Mouse (Mus musculus) WW6 (cell line): ENCODE data around the gene Lgr6.

Experiments
- DNase-seq: peaks from one replicate; pipeline ENCODE4 v3.0.0-alpha.2; 2013; ENCODE audit warnings: low read depth, low spot score

Gene Lgr6

GRCm38 (mm10) chr1:135016907-135017655 lies 88.0 kb downstream of the Lgr6 start:
- no peak for DNase-seq

- no peak for DNase-seq
Observed at GRCm38 (mm10) chr1:135014921-135015445, 90.1 kb downstream of the Lgr6 start.

- DNase-seq: no peak
Observed at GRCm38 (mm10) chr1:135012472-135012871, 92.6 kb downstream of the Lgr6 start.

GRCm38 (mm10) chr1:135011912-135012311 lies 93.2 kb downstream of the Lgr6 start:
- DNase-seq: no peak

GRCm38 (mm10) chr1:135009833-135010232 lies 95.2 kb downstream of the Lgr6 start:
- DNase-seq: no peak

GRCm38 (mm10) chr1:135005696-135006095 lies 99.4 kb downstream of the Lgr6 start:
- DNase-seq: no peak

- DNase-seq: no peak
Observed at GRCm38 (mm10) chr1:135003346-135003745, 101.7 kb downstream of the Lgr6 start.

- no peak for DNase-seq
Observed at GRCm38 (mm10) chr1:135000527-135000926, 104.5 kb downstream of the Lgr6 start.

- DNase-seq: no peak
Observed at GRCm38 (mm10) chr1:134998231-134998630, 106.8 kb downstream of the Lgr6 start.

- no peak for DNase-seq
Observed at GRCm38 (mm10) chr1:134997568-134997967, 107.5 kb downstream of the Lgr6 start.

- DNase-seq: no peak
Observed at GRCm38 (mm10) chr1:134996471-134996870, 108.6 kb downstream of the Lgr6 start.

GRCm38 (mm10) chr1:134995954-134996353 lies 109.1 kb downstream of the Lgr6 start:
- DNase-seq: no peak

- no peak for DNase-seq
Observed at GRCm38 (mm10) chr1:134995437-134995836, 109.6 kb downstream of the Lgr6 start.

GRCm38 (mm10) chr1:134994739-134995138 lies 110.3 kb downstream of the Lgr6 start:
- DNase-seq: no peak

GRCm38 (mm10) chr1:134992046-134992645 lies 112.9 kb downstream of the Lgr6 start:
- no peak for DNase-seq

- peak; percentile 48 for DNase-seq
Observed at GRCm38 (mm10) chr1:134989372-134989771, 115.7 kb downstream of the Lgr6 start.

GRCm38 (mm10) chr1:134987962-134988341 lies 117.1 kb downstream of the Lgr6 start:
- DNase-seq: no peak

- no peak for DNase-seq
Observed at GRCm38 (mm10) chr1:134987173-134987961, 117.7 kb downstream of the Lgr6 start.

- no peak for DNase-seq
Observed at GRCm38 (mm10) chr1:134972920-134973319, 132.2 kb downstream of the Lgr6 start.

- DNase-seq: no peak
Observed at GRCm38 (mm10) chr1:134965430-134965829, 139.6 kb downstream of the Lgr6 start.

GRCm38 (mm10) chr1:134962821-134963220 lies 142.3 kb downstream of the Lgr6 start:
- DNase-seq: no peak
